Mouse (Mus musculus): Measurements from ENCODE around the gene Trim15.

Trim15 gene

DNA sequence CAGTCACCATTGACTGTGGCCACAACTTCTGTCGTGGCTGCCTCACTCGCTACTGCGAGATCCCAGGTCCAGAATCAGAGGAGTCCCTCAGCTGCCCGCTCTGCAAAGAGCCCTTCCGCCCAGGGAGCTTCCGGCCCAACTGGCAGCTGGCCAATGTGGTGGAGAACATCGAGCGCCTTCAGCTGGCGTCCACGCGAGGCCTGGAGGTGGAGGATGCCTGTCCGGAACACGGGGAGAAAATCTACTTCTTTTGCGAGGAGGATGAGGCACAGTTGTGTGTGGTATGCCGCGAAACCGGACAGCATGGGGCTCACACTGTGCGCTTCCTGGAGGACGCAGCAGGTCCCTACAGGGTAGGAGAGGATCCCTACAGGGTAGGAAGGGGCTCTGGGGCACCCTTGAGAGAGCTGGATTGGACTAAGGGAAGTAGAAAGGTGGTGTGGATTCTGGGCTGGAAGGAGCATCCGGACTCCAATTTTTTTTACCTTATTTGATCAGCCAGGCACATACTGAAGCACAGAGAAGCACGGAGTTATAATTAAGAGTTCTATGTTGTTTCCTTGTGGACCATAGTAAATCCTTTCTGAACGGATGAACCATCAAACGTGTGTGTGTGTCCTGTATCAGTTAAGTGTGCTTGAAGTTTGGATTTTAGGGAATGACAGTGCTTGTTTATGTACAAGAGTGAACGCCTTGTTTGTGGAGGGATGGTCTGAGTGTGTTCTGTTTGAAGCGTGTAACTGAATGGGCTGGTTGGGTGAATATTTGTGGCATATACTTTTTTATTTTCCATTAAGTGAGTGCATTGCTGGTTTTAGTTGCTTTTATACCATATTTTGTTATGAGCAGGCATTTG lies 3.2 kb upstream of the Trim15 start:
- DNase-seq (ENCODE audit: low read depth, low spot score) = no peak

DNA sequence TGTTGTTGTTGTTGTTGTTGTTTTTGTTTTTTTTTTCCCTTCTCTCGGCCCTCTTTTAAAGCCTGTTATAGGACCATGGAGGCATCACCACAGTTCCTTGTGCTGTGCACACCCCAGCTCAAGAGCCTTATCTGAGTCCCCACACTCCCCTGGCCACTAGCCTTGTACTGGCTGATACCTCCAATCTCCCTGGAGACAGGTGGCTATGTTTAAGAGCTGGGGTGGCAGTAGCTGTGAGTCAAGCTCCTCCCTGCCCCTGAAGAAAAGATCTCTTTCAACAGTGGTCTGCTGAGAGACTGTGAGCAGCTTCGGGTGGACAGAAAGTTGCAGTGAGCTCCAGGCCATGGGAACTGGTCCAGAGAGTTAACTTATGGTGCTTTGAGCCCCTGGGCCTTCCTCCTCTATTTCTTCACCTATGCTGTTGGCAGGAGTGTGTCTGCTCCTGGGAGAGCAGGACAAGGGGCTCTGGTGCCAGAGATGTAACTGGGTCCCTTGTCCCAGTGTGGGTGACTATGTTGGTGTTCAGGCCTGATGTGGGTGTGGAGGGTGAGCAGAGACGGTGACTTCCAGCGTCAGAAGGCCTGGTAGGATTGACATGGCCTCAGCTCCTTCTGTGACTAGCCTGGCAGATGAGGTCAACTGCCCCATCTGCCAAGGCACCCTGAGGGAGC lies 2.4 kb upstream of the Trim15 start, which contains the start of gene Trim10:
Gene Trim10 (plus strand): TSS at position 291 of the 671 bp plus-strand sequence.
- no peak for DNase-seq (ENCODE audit: low read depth, low spot score)

DNA sequence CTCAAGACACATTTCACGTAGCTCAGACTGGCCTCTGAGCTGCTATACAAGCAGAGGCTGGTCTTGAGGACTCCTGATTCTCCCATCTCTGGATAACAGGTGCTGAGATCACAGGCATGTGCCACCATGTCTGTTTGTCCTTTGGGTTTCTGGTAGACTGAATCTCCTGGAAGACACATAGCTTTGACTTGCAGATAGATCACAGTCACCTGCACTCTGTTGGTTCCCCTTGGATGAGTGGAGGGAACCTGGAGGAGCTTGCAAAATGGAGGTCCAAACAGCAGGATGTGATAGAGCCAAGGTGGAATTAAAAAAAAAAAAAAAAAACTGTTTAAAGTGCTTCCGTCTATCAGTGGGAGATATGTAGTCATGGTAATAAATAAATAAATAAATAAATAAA lies 1.8 kb upstream of the Trim15 start:
- no peak for DNase-seq (ENCODE audit: low read depth, low spot score)

DNA sequence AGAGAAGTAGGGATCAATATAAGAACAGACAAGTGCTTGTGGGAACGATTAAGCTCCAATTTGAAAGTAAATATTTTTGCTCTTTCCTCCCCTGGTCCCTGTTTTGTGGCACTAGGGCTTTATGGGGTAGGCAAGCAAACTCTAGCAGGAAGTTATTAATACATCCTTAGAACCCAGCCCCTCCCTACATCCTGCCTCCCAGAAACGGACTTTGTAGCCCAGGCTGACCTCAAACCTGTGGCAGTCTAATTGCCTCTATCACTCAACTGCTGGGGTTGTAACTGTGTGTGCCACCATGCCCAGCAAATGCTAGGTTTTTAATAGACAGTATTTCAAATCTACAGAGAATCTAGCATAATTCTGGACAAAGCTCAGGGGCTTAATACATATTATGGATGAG lies 5.3 kb downstream of the Trim15 start:
- no peak for DNase-seq (ENCODE audit: low read depth, low spot score)

DNA sequence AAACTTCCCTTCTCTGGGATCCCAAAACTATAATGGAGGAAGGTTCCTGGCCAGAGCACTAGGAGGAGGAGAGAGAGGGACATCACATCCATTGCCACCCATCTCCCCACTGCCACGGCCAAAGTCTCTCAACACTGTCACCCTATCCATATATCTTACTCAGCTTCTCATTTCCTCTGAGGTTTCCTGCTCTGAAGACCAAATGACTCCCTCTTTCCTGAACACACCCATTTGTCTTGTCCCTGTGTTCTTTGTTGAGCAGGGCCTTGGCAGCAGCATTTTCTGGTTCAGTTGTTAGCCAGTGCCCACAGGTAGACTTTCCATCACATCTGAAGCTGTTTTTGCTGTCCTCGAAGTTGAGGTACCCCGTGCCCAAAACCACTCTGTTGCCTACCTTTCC lies 8.8 kb downstream of the Trim15 start:
- DNase-seq (ENCODE audit: low read depth, low spot score) = no peak

DNA sequence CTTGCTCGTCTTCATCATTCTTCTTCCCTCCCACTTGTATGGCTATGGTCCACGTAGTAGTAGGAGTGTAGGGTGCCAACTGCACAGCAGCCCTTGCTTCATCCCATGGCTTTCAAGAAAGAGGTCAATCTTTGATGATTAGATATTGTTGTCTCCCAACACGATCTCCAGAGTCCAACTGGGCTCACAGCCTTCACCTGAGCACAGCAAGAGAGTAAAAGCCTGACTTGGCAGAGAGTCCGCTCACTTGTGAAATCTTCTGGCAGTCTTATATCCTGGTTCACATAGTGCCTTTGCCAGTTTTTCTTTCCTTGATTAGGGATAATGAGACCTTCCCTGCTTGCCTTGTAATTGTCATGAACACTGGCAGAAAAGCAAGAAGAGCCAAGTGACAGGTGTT lies 10.8 kb downstream of the Trim15 start:
- DNase-seq (ENCODE audit: low read depth, low spot score) = no peak

DNA sequence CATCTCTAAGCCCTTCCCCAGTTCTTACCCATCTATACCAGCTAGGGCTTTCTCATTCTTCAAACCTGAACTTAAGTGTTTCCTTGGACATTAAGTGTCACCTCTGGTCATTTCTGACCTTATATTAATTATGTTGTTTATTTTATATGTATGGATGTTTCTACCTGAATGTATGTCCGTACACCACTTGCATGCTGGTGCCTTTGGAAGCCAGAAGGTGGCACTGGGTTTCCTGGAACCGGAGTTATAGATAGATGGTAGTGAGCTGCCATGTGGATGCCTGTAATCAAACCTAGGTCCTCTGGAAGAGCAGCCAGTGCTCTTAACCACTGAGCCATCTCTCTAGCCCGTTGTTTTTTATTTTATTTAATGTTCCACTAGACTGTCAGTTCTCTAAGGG lies 11.5 kb downstream of the Trim15 start:
- DNase-seq (ENCODE audit: low read depth, low spot score) = no peak

DNA sequence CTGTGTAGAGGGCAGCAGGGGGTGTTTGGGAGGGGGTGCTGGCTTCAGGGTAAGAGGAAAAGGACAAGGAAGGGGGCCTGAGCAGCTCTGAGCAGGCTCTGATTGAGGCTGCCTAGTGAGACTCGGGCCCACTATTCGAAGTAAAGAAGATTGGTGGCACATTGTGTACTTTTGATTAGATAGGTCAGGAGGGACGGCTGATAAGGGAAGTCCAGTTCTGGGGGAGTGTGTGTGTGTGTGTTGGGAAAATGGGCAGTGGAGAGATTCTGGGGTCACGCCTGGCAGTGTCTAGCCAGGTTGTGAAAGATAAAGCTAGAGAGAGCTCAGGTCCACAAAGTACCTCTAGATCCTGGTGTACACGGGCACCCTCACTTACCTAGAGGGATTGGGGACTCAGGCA lies 15.4 kb downstream of the Trim15 start:
- DNase-seq (ENCODE audit: low read depth, low spot score) = no peak

DNA sequence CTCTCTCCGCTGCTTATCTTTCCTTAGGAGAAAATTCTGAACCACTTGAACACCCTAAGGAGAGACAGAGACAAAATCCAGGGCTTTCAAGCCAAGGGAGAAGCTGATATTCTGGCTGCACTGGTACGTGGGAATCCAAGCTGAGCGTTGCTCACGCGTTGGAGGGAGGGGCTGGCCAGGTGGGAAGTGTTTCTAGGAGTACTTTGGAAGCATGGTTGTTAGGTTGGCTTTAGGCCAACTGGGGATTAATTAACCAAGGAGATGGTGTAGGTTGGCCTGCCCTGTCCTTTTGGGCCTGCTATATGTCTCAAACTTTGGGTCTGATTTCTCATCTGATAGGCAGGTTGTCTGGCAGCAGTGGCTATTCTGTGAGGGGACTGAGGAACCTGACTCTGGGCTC lies 15.8 kb downstream of the Trim15 start:
- no peak for DNase-seq (ENCODE audit: low read depth, low spot score)

DNA sequence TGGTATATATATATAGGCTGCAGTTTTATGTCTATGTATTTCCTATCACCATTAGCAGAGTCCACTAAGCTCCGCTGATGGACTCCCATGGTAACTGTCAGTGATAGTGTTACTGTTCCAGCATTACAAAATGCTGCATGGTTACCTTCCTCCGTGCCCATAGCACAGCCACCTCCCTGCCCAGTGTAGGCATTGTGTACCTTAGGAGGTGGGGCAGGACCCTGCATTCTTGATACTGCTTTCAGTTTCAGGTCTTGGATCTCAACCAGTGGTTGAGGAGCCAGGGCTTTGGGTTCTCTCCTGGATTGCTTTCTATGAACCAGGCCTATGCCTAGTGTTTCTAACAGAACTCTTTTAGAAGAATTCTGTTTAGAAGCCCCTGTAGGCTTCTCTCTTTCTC lies 17.0 kb downstream of the Trim15 start:
- DNase-seq (ENCODE audit: low read depth, low spot score) = no peak

DNA sequence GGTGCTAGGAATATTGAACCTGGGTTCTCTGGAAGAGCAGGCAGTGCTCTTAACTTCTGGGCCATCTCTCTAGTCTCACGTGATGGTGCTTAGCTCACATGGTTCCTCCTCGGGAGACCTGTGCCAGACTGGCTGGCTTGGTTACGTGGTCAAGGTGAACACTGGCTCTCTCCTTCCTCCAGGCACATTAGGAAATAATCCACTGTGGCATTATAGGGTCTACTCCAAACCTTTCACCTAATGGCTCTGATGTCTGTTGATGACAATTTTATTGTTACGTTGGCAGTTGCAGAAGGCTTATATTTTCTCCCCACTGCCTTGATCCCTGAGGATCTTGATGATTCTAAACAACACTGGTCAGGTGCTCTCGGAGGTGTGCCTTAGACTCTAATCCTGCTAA lies 18.1 kb downstream of the Trim15 start:
- DNase-seq (ENCODE audit: low read depth, low spot score) = no peak

DNA sequence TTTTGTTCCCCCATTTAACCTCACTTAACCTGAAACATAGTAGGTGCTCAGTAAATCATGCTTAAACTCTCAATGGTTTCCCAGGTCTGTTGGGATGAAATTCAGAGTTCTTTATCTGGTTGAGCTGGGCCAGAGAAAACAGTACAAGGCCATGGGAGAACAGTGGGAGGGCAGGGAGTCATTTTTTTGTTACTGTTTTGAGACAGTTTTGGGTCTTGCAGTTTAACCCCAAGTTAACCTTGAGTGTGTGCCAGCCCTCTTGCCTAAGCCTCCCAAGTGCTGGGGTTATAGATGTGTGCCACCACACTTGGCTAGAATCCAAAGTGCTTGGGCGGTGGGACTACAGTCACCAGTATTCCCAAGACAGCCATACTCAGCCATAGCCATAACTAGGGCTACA lies 22.3 kb downstream of the Trim15 start:
- no peak for DNase-seq (ENCODE audit: low read depth, low spot score)

DNA sequence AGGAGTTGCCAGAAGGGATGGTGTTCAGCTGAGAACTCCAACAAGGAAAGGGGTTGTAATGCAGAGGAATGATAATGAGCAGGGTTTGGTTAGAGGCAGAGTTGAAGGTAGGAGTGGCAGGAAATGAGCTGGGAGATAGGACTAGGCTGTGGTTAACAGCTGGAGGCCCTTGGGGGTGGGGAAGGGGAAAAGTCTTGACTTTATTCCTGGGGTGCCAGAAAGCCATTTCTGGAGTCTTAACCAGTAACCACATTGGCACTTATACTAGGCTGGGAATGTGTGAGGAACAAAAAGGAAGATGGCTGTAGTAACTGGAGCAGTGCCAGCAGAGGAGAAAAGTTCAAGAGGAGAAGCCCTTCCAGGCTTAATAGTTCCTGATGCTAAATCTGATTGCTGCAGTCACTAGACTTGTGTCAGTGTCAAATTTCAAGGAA lies 22.7 kb downstream of the Trim15 start:
- no peak for DNase-seq (ENCODE audit: low read depth, low spot score)

DNA sequence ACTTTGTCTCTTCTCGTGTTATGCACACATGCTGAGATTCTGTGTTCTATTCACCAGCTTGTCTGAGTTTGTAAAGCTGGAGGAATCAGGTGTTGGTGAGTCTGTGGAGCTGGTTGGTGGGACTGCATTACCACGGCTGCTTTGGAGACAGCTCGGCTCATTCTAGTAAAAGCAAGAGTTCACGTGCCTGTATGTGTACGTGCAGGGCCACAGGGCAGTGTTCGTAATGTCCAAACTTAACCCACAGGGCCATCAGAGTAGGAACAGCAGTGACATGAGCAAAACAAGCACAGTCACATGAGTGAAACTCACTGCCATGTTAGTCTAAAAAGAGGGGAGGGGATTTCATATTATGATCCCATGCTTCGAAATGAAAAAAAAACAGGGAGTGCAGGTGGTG lies 23.3 kb downstream of the Trim15 start:
- no peak for DNase-seq (ENCODE audit: low read depth, low spot score)

DNA sequence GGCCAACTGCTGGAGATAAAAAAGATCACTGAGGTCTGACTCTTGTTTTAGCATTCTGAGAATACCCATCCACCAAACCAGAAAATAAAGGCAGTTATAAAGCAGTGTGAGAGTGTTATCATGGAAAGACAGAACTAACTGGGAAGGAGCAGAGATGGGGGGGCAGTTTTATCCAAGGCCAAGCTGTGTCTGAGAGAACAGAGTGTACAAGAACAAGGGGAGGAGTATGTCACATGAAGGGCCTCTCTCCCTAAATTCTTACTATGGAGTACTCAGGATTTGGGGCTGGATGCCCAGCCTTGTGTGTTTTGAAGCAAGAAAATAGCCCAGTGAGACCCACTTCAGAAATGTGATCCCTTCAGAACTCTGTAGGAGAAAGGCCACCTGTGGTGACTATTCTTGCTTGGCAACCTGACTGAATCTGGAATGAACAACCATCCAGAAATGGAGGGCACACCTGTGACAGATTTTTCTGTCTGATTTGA lies 26.0 kb downstream of the Trim15 start:
- DNase-seq (ENCODE audit: low read depth, low spot score) = no peak

DNA sequence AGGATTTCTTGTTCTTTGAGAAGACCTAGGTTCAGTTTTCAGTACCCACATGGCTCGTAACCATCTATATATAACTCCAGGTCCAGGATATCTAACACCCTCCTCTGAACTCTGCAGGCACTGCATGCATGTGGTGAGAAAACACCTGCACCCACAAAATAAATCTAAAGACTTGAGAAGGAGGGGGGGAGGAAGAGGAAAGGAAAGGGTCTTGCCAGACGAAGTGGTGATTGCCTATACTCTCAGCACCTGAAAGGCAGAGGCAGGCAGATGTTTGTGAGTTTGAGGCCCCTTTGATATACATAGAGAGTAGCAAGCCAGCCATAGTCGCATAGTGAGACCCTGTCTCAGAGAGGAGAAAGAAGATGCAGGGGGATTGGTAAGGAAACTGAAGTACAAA lies 27.1 kb downstream of the Trim15 start:
- no peak for DNase-seq (ENCODE audit: low read depth, low spot score)

DNA sequence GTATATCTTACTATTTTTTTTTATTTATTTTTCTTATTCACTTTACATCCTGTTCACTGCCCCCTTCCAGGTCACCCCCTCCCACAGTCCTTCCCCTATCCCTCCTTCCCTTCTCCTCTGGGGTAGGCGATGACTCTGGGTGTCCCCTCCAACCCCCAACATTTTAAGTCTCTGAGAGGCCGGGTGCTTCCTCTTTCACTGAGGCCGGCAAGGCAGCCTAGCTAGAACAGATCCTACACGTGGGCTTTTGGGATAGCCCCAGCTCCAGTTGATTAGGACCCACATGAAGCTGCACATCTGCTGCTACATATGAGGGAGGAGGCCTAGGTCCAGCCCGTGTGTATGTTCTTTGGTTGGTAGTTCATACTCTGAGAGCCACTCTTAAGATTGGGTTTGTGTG lies 28.0 kb downstream of the Trim15 start:
- DNase-seq (ENCODE audit: low read depth, low spot score) = no peak

DNA sequence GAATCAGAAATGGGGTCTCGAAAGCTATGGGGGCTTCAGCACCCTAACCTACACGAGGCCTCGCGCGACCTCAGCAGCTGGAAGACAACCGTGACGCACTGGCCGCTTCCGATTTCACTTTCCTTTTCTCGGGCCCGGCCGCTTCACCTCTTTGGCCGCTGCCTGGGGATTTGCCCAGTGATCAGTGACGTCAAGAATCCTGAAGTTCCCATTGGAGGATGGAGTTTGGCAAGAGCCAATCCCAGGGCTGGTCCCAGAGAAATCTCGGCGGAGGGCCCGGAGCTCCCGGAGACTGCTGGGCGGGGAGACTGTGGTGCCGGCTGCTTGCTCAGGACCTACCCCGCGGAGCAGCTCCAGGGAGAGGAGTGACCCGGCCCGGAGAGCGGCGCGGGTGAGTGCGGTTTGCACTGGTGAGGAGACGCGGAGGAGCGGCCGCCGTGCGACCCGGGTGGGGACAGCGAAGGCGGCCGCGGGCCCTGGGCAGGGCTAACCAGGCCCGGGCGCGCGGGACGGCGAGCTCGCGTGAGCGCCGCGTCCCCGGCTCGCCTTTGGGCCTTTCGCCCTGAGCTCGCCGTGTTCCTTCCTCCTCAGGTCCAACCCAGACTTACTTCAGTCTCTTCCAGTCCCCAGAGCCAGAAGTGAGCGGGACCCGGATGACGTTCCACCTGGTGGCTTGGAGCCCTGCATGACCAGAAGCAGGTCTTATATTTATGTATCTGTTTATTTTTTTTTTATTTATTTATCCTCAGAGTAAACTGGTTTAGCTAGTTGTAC lies 29.9 kb downstream of the Trim15 start, which contains the start of gene Trim26:
Gene Trim26 (plus strand): TSS at position 261 of the 774 bp plus-strand sequence.
- DNase-seq (ENCODE audit: low read depth, low spot score) = peak; percentile 95

DNA sequence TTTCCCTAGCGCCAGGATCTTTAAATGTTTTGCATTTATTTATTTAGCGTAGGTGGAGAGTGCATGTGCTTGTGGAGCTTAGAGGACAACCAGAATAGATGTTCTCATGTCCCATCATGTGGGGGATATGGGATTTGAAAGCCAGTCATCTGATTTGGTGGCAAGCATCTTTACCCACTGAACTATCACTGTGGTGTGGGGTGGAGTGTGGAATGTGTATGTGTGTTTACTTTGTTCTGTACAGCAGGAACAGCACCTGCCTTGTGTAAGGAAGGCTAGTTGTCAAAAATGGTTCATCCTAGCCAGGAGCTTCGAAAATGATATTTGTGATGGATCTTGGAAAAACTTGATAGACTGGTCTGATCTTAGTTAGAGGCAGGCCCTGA lies 30.6 kb downstream of the Trim15 start:
- peak; percentile 6 for DNase-seq (ENCODE audit: low read depth, low spot score)

DNA sequence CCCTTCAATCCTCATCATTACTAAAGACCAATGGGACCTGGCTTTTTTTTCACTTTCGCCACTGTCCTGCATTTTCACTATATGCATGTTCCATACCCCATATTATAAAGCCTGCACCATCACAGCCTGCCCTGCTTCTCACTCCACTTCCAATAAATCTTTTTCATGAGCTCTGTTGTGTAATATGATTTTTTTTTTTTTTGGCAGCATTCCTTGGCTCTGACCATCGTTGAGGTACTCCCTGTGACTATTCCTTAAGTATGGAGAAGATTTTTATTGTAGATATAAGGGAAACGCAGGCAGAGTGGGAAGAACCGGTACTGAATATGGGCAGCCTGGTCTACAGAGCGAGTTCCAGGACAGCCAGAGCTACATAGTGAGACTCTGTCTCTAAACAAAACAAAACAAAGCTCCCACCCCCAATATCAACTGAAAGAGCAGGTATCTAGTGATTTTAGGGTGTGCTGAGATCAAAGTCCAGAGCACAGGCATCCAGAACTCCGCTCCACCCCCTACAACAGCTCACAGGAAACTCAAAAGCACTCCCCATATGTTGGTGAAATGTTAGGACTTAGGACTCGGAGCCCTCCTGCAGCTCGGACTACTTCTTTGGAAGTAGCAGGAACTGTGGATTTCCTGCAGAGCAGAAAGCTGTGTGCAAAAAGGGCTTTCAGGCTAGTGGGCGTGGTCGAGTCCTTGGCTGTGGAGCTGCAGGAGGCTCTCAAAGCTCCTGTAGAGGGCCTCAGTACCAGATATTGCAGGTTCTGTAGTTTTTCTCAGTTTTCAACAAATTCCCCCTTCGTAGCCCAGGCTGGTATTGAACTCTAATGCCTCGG lies 31.2 kb downstream of the Trim15 start:
- peak; percentile 29 for DNase-seq (ENCODE audit: low read depth, low spot score)

DNA sequence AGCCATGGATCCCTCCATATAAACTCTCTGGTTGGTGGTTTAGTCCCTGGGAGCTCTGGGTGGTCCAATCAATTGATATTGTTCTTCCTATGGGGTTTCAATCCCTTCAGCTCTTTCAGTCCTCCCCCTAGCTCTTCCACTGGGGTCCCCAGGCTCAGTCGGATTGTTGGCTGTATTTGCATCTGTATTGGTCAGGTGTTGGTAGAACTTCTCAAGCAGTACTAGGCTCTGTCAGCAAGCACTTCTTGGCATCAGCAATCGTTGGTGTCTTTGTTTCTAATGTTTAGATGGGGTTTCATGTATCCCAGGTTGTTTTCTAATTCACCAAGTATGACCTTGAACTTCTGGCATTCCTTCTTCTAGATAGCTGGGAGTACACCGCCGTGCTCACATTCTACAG lies 34.3 kb downstream of the Trim15 start:
- DNase-seq (ENCODE audit: low read depth, low spot score) = no peak

Data from telencephalon, adult 2 months (tissue).